Mouse (Mus musculus): ENCODE measurements around the gene Nol3.

DNA sequence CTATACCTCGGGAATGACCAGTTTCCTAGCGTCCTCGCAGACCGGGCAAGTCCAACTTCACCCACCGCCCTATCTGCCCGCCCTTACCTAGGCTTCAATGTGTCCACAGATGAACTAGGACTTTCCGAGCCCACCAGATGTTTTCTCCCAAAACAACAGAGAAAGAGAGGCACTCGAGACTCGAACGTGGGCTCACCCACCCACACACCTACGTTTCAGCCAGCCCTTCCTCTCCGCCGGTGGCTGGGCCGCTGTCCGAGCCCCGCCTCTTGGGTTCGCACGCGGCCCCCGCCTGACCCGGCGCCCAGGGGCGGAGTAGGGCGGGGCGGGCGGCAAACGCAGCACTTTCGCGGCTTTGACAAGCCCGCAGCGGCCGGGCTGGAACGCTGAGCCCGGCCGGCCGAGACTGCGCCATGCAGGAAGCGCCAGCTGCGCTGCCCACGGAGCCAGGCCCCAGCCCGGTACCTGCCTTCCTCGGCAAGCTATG lies 6.4 kb upstream of the Nol3 start, which contains the start of gene Hsf4:
- TF ChIP-seq CTCF (IDR thresholded peaks at IDR 0.05; ENCODE audit: low read depth), result no peak
- TF ChIP-seq EP300 (optimal IDR thresholded peaks at IDR 0.05), result no peak

Data from stomach, postnatal 0 days (tissue).